Mouse (Mus musculus): Measurements from ENCODE around the gene Galc. TPM values are rescaled to one million over a fixed set of nuclear protein-coding genes. Genes with fewer than 3 reads are reported as not detected.
A peak's percentile ranks its signal among the peaks of the same experiment; 100 is the strongest.

Galc gene
- 7.3 and 7.4 TPM in 2 replicates for polyA plus RNA-seq (2014; fragmentation: Nextera tagmentation; extraction: Ambion mirVana)

- H3K36me3 ChIP-seq (ENCODE audit: control insufficient read depth, insufficient read depth, low read length) = peaks cover 2% of the 10 kb centered on the region; the same call in 1 of the 2 replicates
- H3K4me3 ChIP-seq (ENCODE audit: control insufficient read depth in 1 of 2, insufficient read depth in 1 of 2, low read depth in 1 of 2, low read length in 2 of 2) = peak within 1 kb of the TSS; percentile 89 to 91
- H3K9me3 ChIP-seq (ENCODE audit: control insufficient read depth, low read length) = no peaks in the 10 kb centered on the region
- peak; percentile 90 for ATAC-seq (ENCODE audit: insufficient number of reproducible peaks, insufficient read depth, low FRiP score, low read depth)
- WGBS = under 1% methylated on average over 74 of the region's 76 CpGs
- peak within 1 kb of the TSS; percentile 92 to 97 for H3K27ac ChIP-seq (replicated peaks in 1 of 2; ENCODE audit: control insufficient read depth in 1 of 2, insufficient read depth in 1 of 2, low read depth in 2 of 2, low read length in 2 of 2)
- peak within 1 kb of the TSS; percentile 77 for H3K4me2 ChIP-seq (ENCODE audit: low read length)
- H3K27me3 ChIP-seq (ENCODE audit: control insufficient read depth, insufficient read depth, low read length) = no peaks in the 10 kb centered on the region
- H3K9ac ChIP-seq (ENCODE audit: low read length) = peak within 1 kb of the TSS; percentile 96
- peaks cover 0 to 11% of the 10 kb centered on the region in 2 experiments; a peak in 1 of 4 replicates for H3K4me1 ChIP-seq (ENCODE audit: control insufficient read depth in 2 of 2, insufficient read depth in 2 of 2, low read length in 2 of 2)
These were observed at the start of gene Galc for GRCm38 (mm10) chr12:98258845-98259517. Gene Galc (minus strand): TSS chr12:98259459.

GRCm38 (mm10) chr12:98307179-98307915 lies 48.1 kb upstream of the Galc start:
- WGBS = 75% methylated on average over 7 of the region's 7 CpGs

GRCm38 (mm10) chr12:98303013-98303412 lies 43.8 kb upstream of the Galc start:
- H3K27ac ChIP-seq (replicated peaks in 1 of 2; ENCODE audit: control insufficient read depth in 1 of 2, insufficient read depth in 1 of 2, low read depth in 2 of 2, low read length in 2 of 2) = no peak overlapping the region
- H3K9ac ChIP-seq (ENCODE audit: low read length) = no peak overlapping the region
- H3K36me3 ChIP-seq (ENCODE audit: control insufficient read depth, insufficient read depth, low read length) = no peaks in the 10 kb centered on the region
- no peaks in the 10 kb centered on the region for H3K27me3 ChIP-seq (ENCODE audit: control insufficient read depth, insufficient read depth, low read length)
- 97% methylated on average over 1 of the region's 1 CpGs for WGBS
- ATAC-seq (ENCODE audit: insufficient number of reproducible peaks, insufficient read depth, low FRiP score, low read depth) = no peak
- H3K4me3 ChIP-seq (ENCODE audit: control insufficient read depth in 1 of 2, insufficient read depth in 1 of 2, low read depth in 1 of 2, low read length in 2 of 2) = no peak overlapping the region
- H3K9me3 ChIP-seq (ENCODE audit: control insufficient read depth, low read length) = no peaks in the 10 kb centered on the region
- H3K4me2 ChIP-seq (ENCODE audit: low read length) = no peak overlapping the region
- peaks cover 0 to 5% of the 10 kb centered on the region in 2 experiments; a peak in 2 of 4 replicates for H3K4me1 ChIP-seq (ENCODE audit: control insufficient read depth in 2 of 2, insufficient read depth in 2 of 2, low read length in 2 of 2)

More at GRCm38 (mm10) chr12:98307179-98307915, 48.1 kb upstream of the Galc start:
- Histone ChIP-seq H3K4me3 (ENCODE audit: control insufficient read depth in 1 of 2, insufficient read depth in 1 of 2, low read depth in 1 of 2, low read length in 2 of 2) (no peak overlapping the region), H3K27ac (replicated peaks in 1 of 2; ENCODE audit: control insufficient read depth in 1 of 2, insufficient read depth in 1 of 2, low read depth in 2 of 2, low read length in 2 of 2) (no peak overlapping the region), H3K9me3 (ENCODE audit: control insufficient read depth, low read length) (no peaks in the 10 kb centered on the region), H3K4me1 (ENCODE audit: control insufficient read depth in 2 of 2, insufficient read depth in 2 of 2, low read length in 2 of 2) (no peaks in the 10 kb centered on the region), H3K36me3 (ENCODE audit: control insufficient read depth, insufficient read depth, low read length) (no peaks in the 10 kb centered on the region), H3K27me3 (ENCODE audit: control insufficient read depth, insufficient read depth, low read length) (no peaks in the 10 kb centered on the region), H3K9ac (ENCODE audit: low read length) (no peak overlapping the region), H3K4me2 (ENCODE audit: low read length) (no peak overlapping the region)
- no peak for ATAC-seq (ENCODE audit: insufficient number of reproducible peaks, insufficient read depth, low FRiP score, low read depth)

- Histone ChIP-seq H3K9me3 (ENCODE audit: control insufficient read depth, low read length) (no peaks in the 10 kb centered on the region), H3K4me1 (ENCODE audit: control insufficient read depth in 2 of 2, insufficient read depth in 2 of 2, low read length in 2 of 2) (peaks cover 0 to 5% of the 10 kb centered on the region in 2 experiments; a peak in 2 of 4 replicates), H3K4me3 (ENCODE audit: control insufficient read depth in 1 of 2, insufficient read depth in 1 of 2, low read depth in 1 of 2, low read length in 2 of 2) (no peak overlapping the region), H3K27ac (replicated peaks in 1 of 2; ENCODE audit: control insufficient read depth in 1 of 2, insufficient read depth in 1 of 2, low read depth in 2 of 2, low read length in 2 of 2) (no peak overlapping the region), H3K4me2 (ENCODE audit: low read length) (no peak overlapping the region), H3K27me3 (ENCODE audit: control insufficient read depth, insufficient read depth, low read length) (no peaks in the 10 kb centered on the region), H3K9ac (ENCODE audit: low read length) (no peak overlapping the region), H3K36me3 (ENCODE audit: control insufficient read depth, insufficient read depth, low read length) (no peaks in the 10 kb centered on the region)
- WGBS = 40% methylated on average over 5 of the region's 5 CpGs
- ATAC-seq (ENCODE audit: insufficient number of reproducible peaks, insufficient read depth, low FRiP score, low read depth) = no peak
These were observed 42.7 kb upstream of the Galc start for GRCm38 (mm10) chr12:98301980-98302379.

GRCm38 (mm10) chr12:98294241-98294640 lies 35.0 kb upstream of the Galc start:
- H3K4me1 ChIP-seq (ENCODE audit: control insufficient read depth in 2 of 2, insufficient read depth in 2 of 2, low read length in 2 of 2) = no peaks in the 10 kb centered on the region
- no peaks in the 10 kb centered on the region for H3K9me3 ChIP-seq (ENCODE audit: control insufficient read depth, low read length)
- no peak overlapping the region for H3K27ac ChIP-seq (replicated peaks in 1 of 2; ENCODE audit: control insufficient read depth in 1 of 2, insufficient read depth in 1 of 2, low read depth in 2 of 2, low read length in 2 of 2)
- no peak overlapping the region for H3K9ac ChIP-seq (ENCODE audit: low read length)
- H3K36me3 ChIP-seq (ENCODE audit: control insufficient read depth, insufficient read depth, low read length) = no peaks in the 10 kb centered on the region
- H3K4me2 ChIP-seq (ENCODE audit: low read length) = no peak overlapping the region
- no peaks in the 10 kb centered on the region for H3K27me3 ChIP-seq (ENCODE audit: control insufficient read depth, insufficient read depth, low read length)
- ATAC-seq (ENCODE audit: insufficient number of reproducible peaks, insufficient read depth, low FRiP score, low read depth) = no peak
- 47% methylated on average over 2 of the region's 2 CpGs for WGBS
- no peak overlapping the region for H3K4me3 ChIP-seq (ENCODE audit: control insufficient read depth in 1 of 2, insufficient read depth in 1 of 2, low read depth in 1 of 2, low read length in 2 of 2)

GRCm38 (mm10) chr12:98292278-98292677 lies 33.0 kb upstream of the Galc start:
- Histone ChIP-seq H3K4me3 (ENCODE audit: control insufficient read depth in 1 of 2, insufficient read depth in 1 of 2, low read depth in 1 of 2, low read length in 2 of 2) (no peak overlapping the region), H3K4me1 (ENCODE audit: control insufficient read depth in 2 of 2, insufficient read depth in 2 of 2, low read length in 2 of 2) (no peaks in the 10 kb centered on the region), H3K27ac (replicated peaks in 1 of 2; ENCODE audit: control insufficient read depth in 1 of 2, insufficient read depth in 1 of 2, low read depth in 2 of 2, low read length in 2 of 2) (no peak overlapping the region; a peak in 1 of 4 replicates), H3K36me3 (ENCODE audit: control insufficient read depth, insufficient read depth, low read length) (no peaks in the 10 kb centered on the region), H3K27me3 (ENCODE audit: control insufficient read depth, insufficient read depth, low read length) (no peaks in the 10 kb centered on the region), H3K9ac (ENCODE audit: low read length) (no peak overlapping the region), H3K9me3 (ENCODE audit: control insufficient read depth, low read length) (no peaks in the 10 kb centered on the region), H3K4me2 (ENCODE audit: low read length) (no peak overlapping the region)
- ATAC-seq (ENCODE audit: insufficient number of reproducible peaks, insufficient read depth, low FRiP score, low read depth) = no peak
- 7% methylated on average over 4 of the region's 4 CpGs for WGBS

GRCm38 (mm10) chr12:98290475-98290874 lies 31.2 kb upstream of the Galc start:
- H3K27me3 ChIP-seq (ENCODE audit: control insufficient read depth, insufficient read depth, low read length) = no peaks in the 10 kb centered on the region
- no peak overlapping the region for H3K27ac ChIP-seq (replicated peaks in 1 of 2; ENCODE audit: control insufficient read depth in 1 of 2, insufficient read depth in 1 of 2, low read depth in 2 of 2, low read length in 2 of 2)
- no peak overlapping the region for H3K4me3 ChIP-seq (ENCODE audit: control insufficient read depth in 1 of 2, insufficient read depth in 1 of 2, low read depth in 1 of 2, low read length in 2 of 2)
- no peaks in the 10 kb centered on the region for H3K36me3 ChIP-seq (ENCODE audit: control insufficient read depth, insufficient read depth, low read length)
- ATAC-seq (ENCODE audit: insufficient number of reproducible peaks, insufficient read depth, low FRiP score, low read depth) = no peak
- H3K9ac ChIP-seq (ENCODE audit: low read length) = no peak overlapping the region
- WGBS = 72% methylated on average over 3 of the region's 3 CpGs
- no peak overlapping the region for H3K4me2 ChIP-seq (ENCODE audit: low read length)
- H3K4me1 ChIP-seq (ENCODE audit: control insufficient read depth in 2 of 2, insufficient read depth in 2 of 2, low read length in 2 of 2) = no peaks in the 10 kb centered on the region
- no peaks in the 10 kb centered on the region for H3K9me3 ChIP-seq (ENCODE audit: control insufficient read depth, low read length)

Data from heart, embryonic 14.5 days (tissue).